Mouse (Mus musculus) cerebellum, adult 2 months (tissue): Measurements from ENCODE around the gene Dstyk. TPM values are rescaled to one million over a fixed set of nuclear protein-coding genes. Genes with fewer than 3 reads are reported as not detected.

Experiments used
- DNase-seq, 2 experiments: peaks; one replicate each; pipeline ENCODE4 v3.0.0; 2021
- H3K27ac ChIP-seq: fragments of 200-500 bp; 2 replicates; pipeline ENCODE4 v1.5.1; 2012; ENCODE audit warnings: low read length, control low read depth, inconsistent platforms; ENCODE audit not compliant: insufficient read depth
- H3K27me3 ChIP-seq: fragments of 200-500 bp; 2 replicates; pipeline ENCODE4 v1.6.1; 2012; ENCODE audit warnings: inconsistent platforms, mild to moderate bottlenecking, low read length, moderate library complexity; ENCODE audit not compliant: control insufficient read depth, insufficient read depth
- H3K4me1 ChIP-seq: fragments of 200-500 bp; 2 replicates; pipeline ENCODE4 v1.6.1; 2011; ENCODE audit warnings: low read length; ENCODE audit not compliant: control insufficient read depth, insufficient read depth
- H3K4me3 ChIP-seq: fragments of 200-500 bp; replicated peaks from 2 replicates; pipeline ENCODE3; 2011; ENCODE audit warnings: mild to moderate bottlenecking, low read depth, low read length, control low read depth; ENCODE audit not compliant: insufficient read depth
- CTCF ChIP-seq: fragments of 200-500 bp; IDR thresholded peaks from 2 replicates; pipeline ENCODE4 v1.5.1; 2011; ENCODE audit warnings: low read depth, mild to moderate bottlenecking, control low read depth, low read length, moderate library complexity, borderline replicate concordance; ENCODE audit not compliant: insufficient read depth
- POLR2A ChIP-seq: fragments of 200-500 bp; IDR thresholded peaks from 2 replicates; pipeline ENCODE4 v1.6.1; 2011; ENCODE audit warnings: low read length, control low read depth, borderline replicate concordance; ENCODE audit not compliant: insufficient read depth
- WGBS: fragments of 180-500 bp; shearing (Covaris S2); methylation state at CpG from one replicate; pipeline ENCODE4 v1.1.7; 2018; 5-methylcytosine and 5-hydroxymethylcytosine counted together
- polyA plus RNA-seq: library from polyadenylated mRNA; depleted of rRNA; stranded (reverse); fragments of >200 nt; gene quantifications from 2 replicates; pipeline ENCODE4 v1.2.3, GENCODE M21; 2012

The Dstyk gene
- polyA plus RNA-seq, 1 experiment, result 32.6 TPM

GRCm38 (mm10) chr1:132374140-132374872 is 43.0 kb upstream of the Dstyk start:
- DNase-seq, result no peak
- no peak overlapping the region for H3K4me3 ChIP-seq
- no peaks in the 10 kb centered on the region for H3K27me3 ChIP-seq
- WGBS, result 20% methylated on average over 5 of the region's 5 CpGs
- H3K27ac ChIP-seq, result peak overlapping the region; percentile 38
- no peak for TF ChIP-seq POLR2A
- TF ChIP-seq CTCF, result no peak
- peaks cover 42% of the 10 kb centered on the region for H3K4me1 ChIP-seq

GRCm38 (mm10) chr1:132374873-132375244 is 42.5 kb upstream of the Dstyk start:
- WGBS, result 77% methylated on average over 3 of the region's 3 CpGs
- TF ChIP-seq POLR2A (no peak), CTCF (no peak)
- H3K27ac ChIP-seq, result peak overlapping the region; percentile 20; the same call in 1 of the 2 replicates

GRCm38 (mm10) chr1:132375256-132375655 is 42.1 kb upstream of the Dstyk start:
- TF ChIP-seq CTCF, result no peak
- TF ChIP-seq POLR2A, result no peak
- 24% methylated on average over 4 of the region's 4 CpGs for WGBS
- Histone ChIP-seq H3K4me1 (peaks cover 48% of the 10 kb centered on the region), H3K27me3 (no peaks in the 10 kb centered on the region), H3K27ac (peak overlapping the region; percentile 35; the same call in 1 of the 2 replicates), H3K4me3 (no peak overlapping the region)
- DNase-seq, result no peak

More at GRCm38 (mm10) chr1:132374873-132375244, 42.5 kb upstream of the Dstyk start:
- no peak for DNase-seq
- H3K27me3 ChIP-seq, result no peaks in the 10 kb centered on the region
- no peak overlapping the region for H3K4me3 ChIP-seq
- H3K4me1 ChIP-seq, result peaks cover 48% of the 10 kb centered on the region

GRCm38 (mm10) chr1:132376211-132377054 is 40.9 kb upstream of the Dstyk start:
- peak overlapping the region; percentile 20; the same call in 1 of the 2 replicates for H3K27ac ChIP-seq
- 44% methylated on average over 8 of the region's 8 CpGs for WGBS
- peaks cover 56% of the 10 kb centered on the region for H3K4me1 ChIP-seq
- no peak overlapping the region for H3K4me3 ChIP-seq
- no peaks in the 10 kb centered on the region for H3K27me3 ChIP-seq
- DNase-seq, result peak in 1 of 2 experiments; percentile 34
- TF ChIP-seq POLR2A (no peak), CTCF (no peak)

- DNase-seq, result no peak
- TF ChIP-seq CTCF (no peak), POLR2A (no peak)
- Histone ChIP-seq H3K27me3 (no peaks in the 10 kb centered on the region), H3K4me3 (no peak overlapping the region), H3K27ac (peak overlapping the region; percentile 20; the same call in 1 of the 2 replicates), H3K4me1 (peaks cover 57% of the 10 kb centered on the region)
- WGBS, result 29% methylated on average over 7 of the region's 7 CpGs
Measured at GRCm38 (mm10) chr1:132377055-132377365, 40.3 kb upstream of the Dstyk start.

GRCm38 (mm10) chr1:132377811-132378210 is 39.5 kb upstream of the Dstyk start:
- 65% methylated on average over 3 of the region's 3 CpGs for WGBS
- no peak for DNase-seq
- H3K27me3 ChIP-seq, result no peaks in the 10 kb centered on the region
- peaks cover 62% of the 10 kb centered on the region for H3K4me1 ChIP-seq
- no peak overlapping the region for H3K4me3 ChIP-seq
- H3K27ac ChIP-seq, result no peak overlapping the region
- TF ChIP-seq POLR2A (no peak), CTCF (no peak)

- TF ChIP-seq POLR2A (no peak), CTCF (no peak)
- Histone ChIP-seq H3K4me1 (peaks cover 60% of the 10 kb centered on the region), H3K4me3 (no peak overlapping the region), H3K27ac (peak overlapping the region; percentile 66), H3K27me3 (no peaks in the 10 kb centered on the region)
- peak; percentile 35 to 61 for DNase-seq
- 34% methylated on average over 27 of the region's 27 CpGs for WGBS
Measured at GRCm38 (mm10) chr1:132380550-132381100, 36.7 kb upstream of the Dstyk start.

GRCm38 (mm10) chr1:132381929-132382328 is 35.4 kb upstream of the Dstyk start:
- Histone ChIP-seq H3K27me3 (no peaks in the 10 kb centered on the region), H3K27ac (peak overlapping the region; percentile 66), H3K4me1 (peaks cover 64% of the 10 kb centered on the region), H3K4me3 (no peak overlapping the region)
- peak; percentile 21; the same call in 1 of the 2 replicates for TF ChIP-seq CTCF
- TF ChIP-seq POLR2A, result no peak
- DNase-seq, result peak; percentile 73 to 78
- 14% methylated on average over 10 of the region's 10 CpGs for WGBS
